Mouse (Mus musculus) embryonic stem cell, embryonic (primary cell): ENCODE results near the gene Nkx6-1.

Experiments
- CTCF ChIA-PET, 4 experiments: fragments of 300-600 bp in 2 of 4; fragments of 350-600 bp in 2 of 4; sonication (Branson Sonifier 250); formaldehyde crosslinking; loops; one replicate each; lab custom pipeline; 2022; ENCODE audit warnings: inconsistent platforms in 2 of 4; lab: Charles Lee
- POLR2A ChIA-PET, 4 experiments: fragments of 300-600 bp in 2 of 4; fragments of 350-600 bp in 2 of 4; sonication (Branson Sonifier 250); formaldehyde crosslinking; loops; one replicate each; lab custom pipeline; 2022; ENCODE audit warnings: antibody characterized with exemption in 4 of 4, inconsistent platforms in 1 of 4; lab: Charles Lee

Gene Nkx6-1

DNA sequence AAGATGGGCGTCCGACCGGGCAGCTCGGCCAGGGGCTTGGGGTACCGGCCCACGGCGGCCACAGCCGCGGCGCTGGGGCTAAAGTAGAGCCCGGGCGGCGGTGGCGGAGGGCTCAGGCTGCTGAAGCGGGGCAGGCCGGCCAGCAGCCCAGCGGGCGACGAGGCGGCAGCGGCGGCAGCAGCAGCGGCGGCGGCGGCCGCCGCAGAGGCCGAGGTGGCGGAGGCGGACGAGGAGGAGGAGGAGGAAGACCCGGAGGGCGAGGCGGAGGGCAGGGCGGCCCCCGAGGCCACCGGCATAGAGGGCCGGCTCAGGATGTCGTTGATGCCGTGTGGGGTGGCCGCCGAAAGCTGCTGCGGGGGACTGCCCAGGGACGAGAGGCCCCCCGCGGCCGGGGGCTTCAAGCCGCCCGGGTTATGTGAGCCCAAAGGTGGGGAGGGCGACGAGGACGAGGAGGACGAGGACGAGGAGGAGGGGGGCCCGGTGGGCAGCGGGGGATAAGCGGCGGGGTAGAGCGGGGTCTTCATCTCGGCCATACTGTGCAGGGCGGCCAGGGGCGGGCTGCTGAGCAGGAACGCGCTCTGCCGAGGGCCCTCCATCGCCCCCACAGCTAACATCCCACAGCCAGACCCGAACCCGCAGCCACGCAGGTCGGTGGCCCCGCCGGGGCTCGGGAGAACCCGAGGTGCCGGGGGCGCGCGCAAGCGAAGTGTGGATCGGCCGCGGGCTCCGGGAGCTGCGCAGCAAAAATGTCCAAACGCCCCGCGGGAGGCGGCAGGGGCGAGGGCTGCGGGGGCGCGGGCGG, 974 bp downstream of the Nkx6-1 start:
- ChIA-PET POLR2A (no interaction called here), CTCF (interaction anchor here in 3 of 4 experiments (1.2 to 1.7 kb wide), 4 partner anchors 16 to 643 kb away, joined by 3 to 4 read pairs (median 4); no protein-coding TSS in a partner anchor)

DNA sequence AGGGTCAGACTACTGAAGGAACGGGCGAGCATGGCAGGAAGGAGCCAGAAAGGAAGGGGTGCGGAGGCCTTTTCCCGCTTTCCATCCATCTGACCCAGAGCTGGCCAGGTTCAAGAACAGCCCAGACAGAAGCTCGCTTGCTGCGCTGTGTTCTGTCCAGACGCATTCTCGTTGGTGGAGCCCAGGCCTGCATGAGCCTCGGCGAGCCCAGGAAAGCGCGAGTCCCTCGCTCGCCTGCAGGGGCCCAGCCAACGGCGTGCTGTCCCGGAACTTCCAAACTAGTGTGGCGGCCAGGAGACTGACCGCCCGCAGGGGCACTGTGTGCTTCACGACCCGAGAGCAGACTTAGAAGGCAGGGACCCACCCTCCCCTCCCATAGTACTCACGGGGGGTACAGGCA, 1.6 kb downstream of the Nkx6-1 start:
- CTCF ChIA-PET, result interaction anchor here in 3 of 4 experiments (1.2 to 1.7 kb wide), 4 partner anchors 15 to 642 kb away, joined by 3 to 4 read pairs (median 4); no protein-coding TSS in a partner anchor

DNA sequence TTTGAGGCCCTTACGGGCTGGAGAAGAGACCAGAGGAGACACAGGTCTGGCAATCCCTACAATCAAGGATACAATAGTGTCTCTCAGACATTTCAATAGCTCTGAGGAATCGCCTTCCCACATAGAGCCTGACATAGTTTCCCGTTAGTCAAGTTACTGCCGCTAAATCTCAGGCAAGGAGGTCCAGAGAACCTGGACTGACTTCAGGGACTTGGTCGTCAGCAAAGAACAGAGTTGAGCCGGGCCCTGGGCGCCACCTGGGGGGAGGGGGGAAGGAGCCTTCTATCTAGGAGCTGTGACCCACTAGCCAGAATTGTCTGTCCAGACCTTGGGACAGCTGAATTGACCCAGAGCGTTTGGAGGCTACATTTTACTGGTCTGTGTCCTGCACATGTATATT, 2.3 kb downstream of the Nkx6-1 start:
- CTCF ChIA-PET, result interaction anchor here in 3 of 4 experiments (1.5 to 1.7 kb wide), 3 partner anchors 192 to 641 kb away, joined by 3 to 4 read pairs (median 4); no protein-coding TSS in a partner anchor

More for the DNA sequence above, 1.6 kb downstream of the Nkx6-1 start:
- POLR2A ChIA-PET, result interaction anchor here in 1 of 4 experiments (0.8 to 1.8 kb wide), 2 partner anchors 10 to 298 kb away, joined by 3 to 5 read pairs; no protein-coding TSS in a partner anchor

DNA sequence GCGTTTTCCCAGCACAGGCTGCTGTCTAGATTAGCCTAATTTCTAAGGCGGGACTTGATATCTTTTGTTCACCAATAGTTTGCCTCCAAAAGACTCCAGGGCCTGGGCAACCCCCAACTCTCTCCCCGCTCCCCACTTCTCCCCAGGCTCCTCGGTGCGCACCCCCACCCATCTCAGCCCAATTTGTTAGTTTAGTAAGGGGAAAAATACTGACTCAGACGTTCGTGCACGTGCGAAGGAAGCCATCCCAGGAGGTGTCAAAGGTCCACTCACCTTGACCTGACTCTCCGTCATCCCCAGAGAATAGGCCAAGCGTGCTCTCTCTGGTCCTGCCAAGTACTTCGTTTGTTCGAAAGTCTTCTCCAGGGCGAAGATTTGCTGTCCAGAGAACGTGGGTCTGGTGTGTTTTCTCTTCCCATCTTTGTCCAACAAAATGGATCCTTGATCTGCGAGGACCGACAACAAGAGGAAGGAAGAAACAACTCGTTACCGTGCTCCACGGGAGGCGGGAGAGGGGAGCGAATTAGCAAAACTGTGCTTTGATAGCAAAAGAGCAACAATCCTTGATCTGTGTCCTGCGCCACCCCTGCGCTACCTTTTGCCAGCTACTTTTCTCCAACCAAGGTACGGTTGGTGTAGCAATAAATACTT, 3.1 kb downstream of the Nkx6-1 start:
- ChIA-PET CTCF (interaction anchor here in 2 of 4 experiments (1.6 to 1.7 kb wide), 2 partner anchors 193 to 296 kb away, joined by 3 to 4 read pairs; no protein-coding TSS in a partner anchor), POLR2A (interaction anchor here in 1 of 4 experiments (0.7 to 1.8 kb wide), 2 partner anchors 8 to 714 kb away, joined by 3 to 5 read pairs; no protein-coding TSS in a partner anchor)

More for the DNA sequence above, 2.3 kb downstream of the Nkx6-1 start:
- POLR2A ChIA-PET, result interaction anchor here in 1 of 4 experiments (0.8 to 1.8 kb wide), 2 partner anchors 9 to 297 kb away, joined by 3 to 5 read pairs; no protein-coding TSS in a partner anchor

DNA sequence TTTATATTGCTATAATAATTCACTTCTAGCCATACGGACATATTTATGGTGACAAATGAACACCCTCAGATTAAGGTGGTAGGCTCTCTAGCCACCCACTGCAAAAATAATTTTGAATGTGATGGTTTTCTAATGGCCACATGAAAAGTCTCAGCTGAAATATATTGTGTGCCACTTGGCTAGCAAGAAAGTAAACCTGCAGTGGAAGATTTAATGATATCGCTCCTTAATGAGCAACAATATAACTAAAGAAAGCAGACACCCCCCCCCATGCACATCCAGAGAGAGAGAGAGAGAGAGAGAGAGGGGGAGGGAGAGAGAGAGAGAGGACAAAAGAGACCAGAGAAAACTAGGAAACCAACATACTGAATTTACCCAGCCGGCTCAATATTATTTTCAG, 4.1 kb downstream of the Nkx6-1 start:
- ChIA-PET POLR2A (interaction anchor here in 1 of 4 experiments (0.7 kb wide), 1 partner anchor 713 kb away, joined by 3 read pairs; no protein-coding TSS in a partner anchor), CTCF (no interaction called here)

DNA sequence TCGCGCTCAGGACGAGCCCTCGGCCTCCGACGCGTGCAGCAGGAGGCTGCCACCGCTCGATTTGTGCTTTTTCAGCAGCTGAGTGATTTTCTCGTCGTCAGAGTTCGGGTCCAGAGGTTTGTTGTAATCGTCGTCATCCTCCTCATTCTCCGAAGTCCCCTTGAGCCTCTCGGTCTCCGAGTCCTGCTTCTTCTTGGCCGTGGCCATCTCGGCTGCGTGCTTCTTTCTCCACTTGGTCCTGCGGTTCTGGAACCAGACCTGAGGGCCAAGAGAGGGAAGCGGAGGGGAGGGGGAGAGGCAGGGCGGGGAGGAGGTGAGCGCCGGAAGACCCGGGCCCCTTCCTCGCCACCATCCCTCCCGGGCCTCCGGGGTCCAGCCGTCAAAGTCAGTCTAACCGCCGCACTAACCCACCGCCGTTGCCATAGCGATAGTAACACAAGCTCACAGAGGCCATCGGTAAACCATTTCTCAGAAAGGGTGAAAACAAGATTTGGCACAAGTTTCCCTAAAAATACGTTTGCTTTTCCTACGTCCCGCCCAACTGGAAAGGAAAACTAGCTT, 5.3 kb downstream of the Nkx6-1 start:
- ChIA-PET POLR2A (interaction anchor here in 1 of 4 experiments (0.8 to 2.6 kb wide), 2 partner anchors 8 to 374 kb away, joined by 3 to 11 read pairs; no protein-coding TSS in a partner anchor), CTCF (interaction anchor here in 1 of 4 experiments (3.0 kb wide), 1 partner anchor 8 kb away, joined by 10 read pairs; no protein-coding TSS in a partner anchor)

DNA sequence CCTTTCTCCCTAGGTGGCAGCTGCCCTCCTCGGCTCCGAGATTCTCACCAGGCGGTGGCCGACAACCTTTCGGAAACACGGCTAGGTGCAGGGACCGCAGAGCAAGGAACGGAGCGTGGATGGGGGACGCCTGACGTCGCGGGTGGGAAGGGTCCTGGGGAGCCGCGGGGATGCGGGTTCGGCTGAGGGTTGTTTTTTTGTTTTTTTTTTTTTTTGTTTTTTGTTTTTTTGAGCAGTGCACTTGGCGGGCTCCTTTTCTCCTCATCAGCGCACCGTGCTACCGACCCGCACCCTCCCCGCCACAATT, 5.9 kb downstream of the Nkx6-1 start:
- POLR2A ChIA-PET, result interaction anchor here in 1 of 4 experiments (0.6 to 2.6 kb wide), 2 partner anchors 9 to 210 kb away, joined by 6 to 11 read pairs; no protein-coding TSS in a partner anchor
- CTCF ChIA-PET, result interaction anchor here in 2 of 4 experiments (0.6 to 3.0 kb wide), 2 partner anchors 8 to 48 kb away, joined by 7 to 10 read pairs; no protein-coding TSS in a partner anchor

DNA sequence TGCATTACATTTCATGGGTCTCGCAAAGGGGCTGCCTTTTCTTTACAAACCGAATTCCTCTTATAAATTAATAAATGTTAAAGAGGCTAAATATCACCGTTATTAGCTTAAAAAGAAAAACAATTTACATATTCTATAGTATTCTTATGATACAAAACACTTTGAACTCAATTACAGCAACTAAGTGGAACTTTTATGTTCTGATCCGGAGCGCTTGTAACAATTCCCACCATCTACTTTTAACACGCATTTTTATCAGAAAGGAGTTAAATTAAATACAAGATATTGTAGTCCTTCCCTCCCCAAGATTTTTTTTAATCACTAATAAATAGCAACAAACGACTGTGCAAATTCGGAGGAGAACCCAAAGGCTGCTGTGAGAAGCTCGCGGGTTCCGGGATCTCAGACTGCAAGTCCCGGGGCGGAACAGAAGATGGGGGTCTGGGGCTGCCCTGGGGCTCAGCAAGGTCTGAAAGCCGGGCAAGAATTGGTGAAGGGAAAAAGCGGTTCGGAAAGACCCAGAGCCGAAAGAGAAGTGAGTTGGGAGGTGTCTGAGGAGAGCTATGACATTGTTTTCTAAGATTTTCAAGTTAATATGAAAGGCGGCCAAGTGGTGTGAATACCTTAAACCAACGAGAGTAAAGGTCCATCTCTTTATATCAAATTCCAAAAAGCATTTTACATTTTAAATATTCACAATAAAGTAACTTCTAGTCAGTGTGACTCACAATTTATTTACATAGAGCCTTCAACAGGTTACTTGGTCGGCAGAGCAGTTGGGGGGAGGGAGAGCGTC, 6.4 kb downstream of the Nkx6-1 start:
- ChIA-PET CTCF (interaction anchor here in 3 of 4 experiments (0.6 to 3.0 kb wide), 4 partner anchors 9 to 48 kb away, joined by 3 to 10 read pairs (median 6); no protein-coding TSS in a partner anchor), POLR2A (interaction anchor here in 1 of 4 experiments (0.6 to 2.6 kb wide), 4 partner anchors 9 to 1939 kb away, joined by 3 to 11 read pairs (median 4); no protein-coding TSS in a partner anchor)

DNA sequence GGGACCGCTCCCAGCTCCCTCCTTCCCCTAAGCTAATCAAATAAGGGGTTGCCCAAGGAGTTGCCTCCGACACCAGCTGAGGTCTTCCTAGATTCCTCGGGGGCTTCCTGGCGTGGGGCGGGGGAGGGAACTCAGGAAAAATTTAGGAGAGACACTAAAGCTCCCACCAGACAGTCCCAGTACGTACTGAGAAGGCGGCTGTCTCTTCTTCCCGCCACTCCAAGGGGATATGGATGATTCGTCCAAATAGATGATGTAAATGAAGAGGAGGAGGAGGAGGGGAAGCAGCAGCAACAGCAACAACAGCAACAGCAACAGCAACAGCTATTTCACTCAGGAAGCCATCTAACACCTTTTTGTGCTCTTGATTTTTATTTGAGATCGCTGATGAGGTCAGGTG, 7.1 kb downstream of the Nkx6-1 start:
- CTCF ChIA-PET, result interaction anchor here in 3 of 4 experiments (0.6 to 3.0 kb wide), 5 partner anchors 10 to 137 kb away, joined by 3 to 10 read pairs (median 3); no protein-coding TSS in a partner anchor
- POLR2A ChIA-PET, result interaction anchor here in 1 of 4 experiments (0.6 to 2.6 kb wide), 3 partner anchors 10 to 1939 kb away, joined by 3 to 11 read pairs (median 3); no protein-coding TSS in a partner anchor

DNA sequence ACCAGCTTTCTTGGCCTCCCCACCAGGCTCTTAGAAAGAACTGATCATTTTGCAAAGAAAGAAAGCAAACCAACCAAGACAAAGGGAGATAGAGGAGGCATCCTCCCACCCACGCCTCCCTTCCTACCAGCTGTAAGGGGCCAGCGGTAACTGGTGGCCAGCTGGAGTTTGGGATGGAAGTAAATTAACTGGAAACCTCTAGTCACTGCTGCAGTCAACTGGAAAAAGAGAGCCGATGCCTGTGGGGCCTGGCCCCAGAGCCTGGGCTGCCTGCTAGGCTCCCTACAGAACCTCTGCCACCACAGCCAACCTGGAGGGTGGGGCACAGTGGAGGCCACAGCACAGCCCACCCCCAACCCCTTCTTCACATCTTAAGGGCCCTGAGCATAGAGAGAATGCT, 8.7 kb downstream of the Nkx6-1 start:
- POLR2A ChIA-PET, result interaction anchor here in 1 of 4 experiments (0.9 kb wide), 1 partner anchor 11 kb away, joined by 3 read pairs; no protein-coding TSS in a partner anchor
- CTCF ChIA-PET, result no interaction called here

DNA sequence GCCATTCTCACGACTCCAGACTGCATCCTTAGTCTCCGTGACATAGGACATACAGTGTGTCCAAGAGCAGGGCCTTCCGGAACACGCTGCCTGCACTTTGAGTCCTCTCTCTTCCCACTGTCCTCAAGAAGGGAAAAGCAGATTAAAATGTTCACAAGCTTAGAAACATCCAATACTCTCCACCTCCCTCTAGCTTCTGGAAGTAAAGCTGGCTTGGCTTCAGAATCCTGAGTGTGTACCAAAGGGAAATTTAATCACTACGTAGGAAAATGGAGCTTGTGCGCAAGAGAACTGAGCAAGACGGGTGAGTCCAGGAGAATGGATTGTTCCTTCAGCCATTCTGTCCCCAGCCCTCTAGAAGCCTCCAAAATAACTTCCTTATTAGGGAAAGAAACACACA, 9.4 kb downstream of the Nkx6-1 start:
- ChIA-PET CTCF (interaction anchor here in 1 of 4 experiments (0.6 to 0.9 kb wide), 2 partner anchors 500 to 738 kb away, joined by 3 to 8 read pairs; no protein-coding TSS in a partner anchor), POLR2A (interaction anchor here in 1 of 4 experiments (0.9 kb wide), 1 partner anchor 12 kb away, joined by 3 read pairs; no protein-coding TSS in a partner anchor)

DNA sequence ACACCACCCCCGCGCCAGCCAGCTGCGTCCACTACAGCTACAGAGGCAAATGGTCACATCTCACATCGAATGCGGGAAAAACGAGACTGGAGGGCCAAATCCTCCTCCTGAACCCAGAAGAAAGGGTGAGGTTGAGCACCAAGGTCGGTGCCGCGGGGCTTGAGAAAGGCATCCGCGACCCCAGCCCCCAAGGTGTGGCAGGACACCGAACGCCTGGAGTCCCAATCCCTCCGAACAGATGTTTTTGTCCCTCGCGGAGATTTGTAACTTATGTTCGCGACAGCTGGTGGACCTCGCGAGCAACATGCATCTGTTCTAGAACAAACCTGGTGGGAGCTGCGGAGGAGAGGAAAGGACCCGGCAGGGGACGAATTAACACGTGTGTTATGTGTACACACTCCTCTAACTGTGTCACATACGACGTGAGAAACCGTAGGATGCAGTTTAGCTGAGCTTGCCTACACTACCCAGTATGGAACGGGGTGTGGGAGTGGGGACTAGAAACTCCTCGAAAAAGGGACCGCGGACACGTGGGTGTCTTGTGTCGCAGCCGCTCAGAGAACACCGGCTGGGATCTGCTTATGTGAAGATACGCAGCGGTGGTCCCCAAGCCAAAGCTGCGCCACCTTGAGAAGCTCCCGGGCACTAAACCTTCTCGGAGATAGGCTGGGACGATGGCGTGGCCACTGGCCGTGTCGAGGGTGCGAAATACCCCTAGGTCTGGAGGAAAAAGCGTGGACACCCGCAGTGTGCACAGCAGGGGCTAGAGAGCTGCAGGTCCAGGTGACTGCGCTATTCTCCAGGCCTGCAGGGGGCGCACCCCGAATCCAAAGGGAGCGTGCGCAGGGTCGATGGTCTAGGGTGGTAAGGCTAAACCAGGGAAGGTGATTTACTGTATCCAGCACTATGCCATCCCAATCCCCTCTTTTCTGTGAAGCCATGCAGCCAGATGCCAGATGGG, 16.8 kb downstream of the Nkx6-1 start:
- ChIA-PET CTCF (interaction anchor here in 3 of 4 experiments (0.6 to 1.9 kb wide), 7 partner anchors 9 to 643 kb away, joined by 3 to 4 read pairs (median 4); no protein-coding TSS in a partner anchor), POLR2A (interaction anchor here in 1 of 4 experiments (0.6 kb wide), 1 partner anchor 132 kb away, joined by 3 read pairs; no protein-coding TSS in a partner anchor)

DNA sequence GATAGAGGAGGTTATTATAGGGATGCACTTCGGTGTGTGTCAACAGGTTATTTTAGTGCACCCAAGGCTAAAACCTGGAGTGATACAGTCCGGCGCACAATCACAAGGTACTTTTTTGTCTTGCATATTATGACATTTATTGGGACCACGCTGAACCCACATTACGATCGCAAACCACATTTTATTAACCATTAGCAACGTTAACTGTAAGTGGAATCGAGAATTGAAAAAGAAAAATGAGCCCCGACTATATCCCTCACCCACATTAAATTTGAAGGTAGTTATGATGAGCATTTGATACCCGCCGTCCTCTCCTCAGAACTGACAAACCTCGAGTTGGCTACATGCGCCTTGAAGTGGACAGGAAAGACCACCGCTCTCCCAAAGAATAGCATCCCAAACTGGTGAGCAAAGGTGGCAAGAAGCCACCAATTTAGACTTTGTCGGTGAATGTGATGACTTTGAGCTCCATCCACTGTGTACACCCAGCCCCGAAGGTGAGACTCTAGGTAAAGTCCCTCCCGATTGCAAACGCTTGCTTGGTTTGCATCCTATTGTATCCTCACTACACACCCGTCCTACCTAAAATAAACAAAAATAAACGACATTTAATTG, 17.7 kb downstream of the Nkx6-1 start:
- CTCF ChIA-PET, result interaction anchor here in 2 of 4 experiments (0.6 to 1.9 kb wide), 3 partner anchors 18 to 642 kb away, joined by 4 read pairs; no protein-coding TSS in a partner anchor
- POLR2A ChIA-PET, result interaction anchor here in 1 of 4 experiments (0.6 kb wide), 1 partner anchor 131 kb away, joined by 3 read pairs; no protein-coding TSS in a partner anchor

DNA sequence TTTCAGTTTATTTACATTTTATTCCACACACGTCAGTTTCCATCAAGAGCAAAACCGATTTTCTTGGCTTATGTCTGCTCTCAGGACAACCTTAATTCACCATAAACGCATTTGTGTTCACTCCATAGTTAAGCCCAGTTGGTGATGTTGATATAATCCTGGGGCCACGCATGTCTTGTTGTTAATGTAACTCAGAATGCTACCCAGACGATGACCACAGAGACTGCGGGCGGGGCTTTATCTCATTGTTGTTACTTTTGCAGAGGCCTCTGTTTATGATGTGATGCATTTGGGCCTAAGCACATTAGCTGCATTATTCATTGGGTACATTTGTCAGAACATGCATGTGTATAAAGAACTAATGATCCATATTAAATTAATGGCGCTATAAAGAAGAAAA, 19.7 kb downstream of the Nkx6-1 start:
- CTCF ChIA-PET, result no interaction called here
- POLR2A ChIA-PET, result no interaction called here

DNA sequence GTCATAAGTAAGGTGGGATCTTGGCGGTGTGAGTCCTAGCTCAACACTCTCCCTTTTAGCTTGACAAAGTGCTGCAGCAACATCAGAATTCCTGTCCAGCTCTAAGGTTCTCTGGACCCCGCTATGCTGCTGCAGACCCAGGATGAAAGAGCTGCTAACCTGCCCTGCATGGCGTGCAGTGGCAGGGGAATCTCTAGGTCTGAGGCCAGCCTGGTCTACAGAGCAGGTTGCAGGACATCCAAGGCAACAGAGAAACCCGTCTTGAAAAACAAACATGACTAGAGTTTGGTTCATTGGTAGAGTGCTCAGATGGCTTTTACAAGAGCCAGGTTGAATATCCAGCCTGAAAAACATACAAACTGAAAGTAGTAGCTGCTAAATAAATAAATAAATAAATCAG, 26.7 kb downstream of the Nkx6-1 start:
- ChIA-PET POLR2A (no interaction called here), CTCF (no interaction called here)
